27 mouse cellular contexts compared by ENCODE assay signal in genomic region chr8:70100241-70100640, GRCm38 (mm10). TPM values are rescaled to one million over a fixed set of nuclear protein-coding genes. Genes with fewer than 3 reads are reported as not detected.
DNase-seq lines count a peak whose midpoint lies in the region; ATAC-seq and TF ChIP-seq lines count a peak whose summit lies in the region.
"Had no signal": no experiment of that assay in that cellular context is flagged by ENCODE, and none has a peak within 500 bp of the region (broad histone marks: within the 10 kb centered on the region; RNA-seq: fewer than 3 reads in every experiment).

No protein-coding gene starts in this region.

- WGBS in limb, embryonic 12.5 days: 84% methylated on average over 8 of the region's 8 CpGs
- WGBS in limb, embryonic 10.5 days: 88% methylated on average over 8 of the region's 8 CpGs

- H3K4me3 ChIP-seq in limb, embryonic 12.5 days (replicated peaks): no peak overlapping the region
- H3K4me3 ChIP-seq in limb, embryonic 10.5 days: no peak overlapping the region
- H3K4me3 ChIP-seq in cortical plate, adult 2 months (ENCODE audit: insufficient read depth, low read length): no peak overlapping the region
- H3K4me3 ChIP-seq: forebrain, embryonic 10.5 days; forebrain, embryonic 13.5 days; gastrocnemius, adult 2 months; hindbrain, embryonic 12.5 days; hindbrain, embryonic 15.5 days had no signal

- peaks cover 21% of the 10 kb centered on the region for H3K27me3 ChIP-seq in limb, embryonic 12.5 days
- no peaks in the 10 kb centered on the region for H3K27me3 ChIP-seq in limb, embryonic 10.5 days (ENCODE audit: low read depth, poor library complexity, severe bottlenecking)
- H3K27me3 ChIP-seq: CH12.LX; forebrain, embryonic 13.5 days; hindbrain, embryonic 12.5 days; hindbrain, embryonic 15.5 days had no signal

- no peak overlapping the region for H3K4me2 ChIP-seq in limb, embryonic 12.5 days
- H3K4me2 ChIP-seq: forebrain, embryonic 13.5 days; heart, embryonic 11.5 days; hindbrain, embryonic 12.5 days; hindbrain, embryonic 15.5 days had no signal

- H3K36me3 ChIP-seq in limb, embryonic 12.5 days: no peaks in the 10 kb centered on the region
- no peaks in the 10 kb centered on the region for H3K36me3 ChIP-seq in limb, embryonic 10.5 days
- H3K36me3 ChIP-seq: G1E had no signal

- TF ChIP-seq CTCF in cortical plate, adult 2 months (IDR thresholded peaks at IDR 0.05; ENCODE audit: extremely low read depth, insufficient read depth, low read length): no peak

- H3K9me3 ChIP-seq in limb, embryonic 12.5 days: peaks cover 5% of the 10 kb centered on the region; the same call in 1 of the 2 replicates
- 0 out of 2 replicates have a peak, but pooled peaks cover 1% of the 10 kb centered on the region for H3K9me3 ChIP-seq in limb, embryonic 10.5 days (replicated peaks)
- H3K9me3 ChIP-seq: G1E; hindbrain, embryonic 12.5 days; hindbrain, embryonic 15.5 days had no signal

- 0 out of 2 replicates have a peak overlapping the region, but pooled peaks have one; percentile 0 for H3K9ac ChIP-seq in limb, embryonic 12.5 days (replicated peaks)
- H3K9ac ChIP-seq: forebrain, embryonic 13.5 days; hindbrain, embryonic 12.5 days; hindbrain, embryonic 15.5 days had no signal

- ATAC-seq in limb, embryonic 12.5 days (ENCODE audit: insufficient number of reproducible peaks, insufficient read depth, low FRiP score, low TSS enrichment, low read depth): no peak
- ATAC-seq: forebrain, embryonic 13.5 days; forebrain, embryonic 16.5 days; Patski had no signal

- H3K27ac ChIP-seq in limb, embryonic 12.5 days: no peak overlapping the region
- H3K27ac ChIP-seq in limb, embryonic 10.5 days: no peak overlapping the region
- H3K27ac ChIP-seq in cortical plate, adult 2 months (ENCODE audit: insufficient read depth, low read length): peak overlapping the region; percentile 61
- H3K27ac ChIP-seq: forebrain, embryonic 10.5 days; forebrain, embryonic 13.5 days; gastrocnemius, adult 2 months; hindbrain, embryonic 12.5 days; hindbrain, embryonic 15.5 days had no signal

- no peaks in the 10 kb centered on the region for H3K4me1 ChIP-seq in limb, embryonic 12.5 days (replicated peaks)
- H3K4me1 ChIP-seq in limb, embryonic 10.5 days: no peaks in the 10 kb centered on the region
- peaks cover 4% of the 10 kb centered on the region for H3K4me1 ChIP-seq in cortical plate, adult 2 months (ENCODE audit: control insufficient read depth, insufficient read depth, low read length)
- H3K4me1 ChIP-seq: forebrain, embryonic 10.5 days; hindbrain, embryonic 15.5 days had no signal

- no peak for TF ChIP-seq POLR2A in cortical plate, adult 2 months (IDR thresholded peaks at IDR 0.05; ENCODE audit: extremely low read depth, insufficient read depth, low read length)

- peak; percentile 58 to 74 for DNase-seq in frontal cortex, adult 2 months (ENCODE audit: extremely low spot score in 1 of 2, low spot score in 1 of 2)
- no peak for DNase-seq in frontal cortex, postnatal 25 days (ENCODE audit: low spot score in 2 of 2)
- no peak for DNase-seq in limb, embryonic 10.5 days (ENCODE audit: low spot score)
- no peak for DNase-seq in retina, postnatal 1 day
- DNase-seq in urinary bladder, postnatal 14 days (ENCODE audit: low spot score): no peak
- DNase-seq: adrenal gland, postnatal 10 days; adrenal gland, postnatal 36 days; B cell, adult 2 months; cerebellum, adult 11 months; cerebellum, adult 2 months; cerebellum, adult 9-11 months; cerebellum, postnatal 36 days; gastrocnemius, adult 2 months; gastrocnemius, postnatal 14 days; heart, adult 11 months had no signal

RNA-seq across cellular contexts. Expression of gene Hapln4, which starts 17.0 kb away (rescaled TPM):
- polyA plus RNA-seq in frontal cortex, adult 2 months (2012; rRNA removed): 34.8 and 43.9 TPM in 2 replicates
- not detected in 2 replicates for polyA plus RNA-seq in limb, embryonic 12.5 days (2016; fragmentation: Nextera tagmentation; extraction: Ambion mirVana)
- 0.04 TPM in 1 of 2 replicates, not detected in the other for polyA plus RNA-seq in limb, embryonic 10.5 days (2016; fragmentation: Nextera tagmentation; extraction: Ambion mirVana)
- 65.4 and 69.9 TPM in 2 replicates for polyA plus RNA-seq in cortical plate, adult 2 months (2012; rRNA removed)
- polyA plus RNA-seq: G1E; heart, postnatal 0 days had no signal

RNA-seq across cellular contexts. Expression of gene Ncan, which starts 20.4 kb away (rescaled TPM):
- polyA plus RNA-seq in frontal cortex, adult 2 months (2012; rRNA removed): 98.8 and 102 TPM in 2 replicates
- polyA plus RNA-seq in limb, embryonic 12.5 days (2016; fragmentation: Nextera tagmentation; extraction: Ambion mirVana): 0.56 and 1.1 TPM in 2 replicates
- polyA plus RNA-seq in limb, embryonic 10.5 days (2016; fragmentation: Nextera tagmentation; extraction: Ambion mirVana): 0.29 and 0.61 TPM in 2 replicates
- polyA plus RNA-seq in cortical plate, adult 2 months (2012; rRNA removed): 79.0 and 82.5 TPM in 2 replicates
- polyA plus RNA-seq: G1E had no signal

RNA-seq across cellular contexts. Expression of gene Tm6sf2, which starts 27.5 kb away (rescaled TPM):
- polyA plus RNA-seq in frontal cortex, adult 2 months (2012; rRNA removed): 4.9 and 5.9 TPM in 2 replicates
- polyA plus RNA-seq in limb, embryonic 12.5 days (2016; fragmentation: Nextera tagmentation; extraction: Ambion mirVana): 0.79 and 0.96 TPM in 2 replicates
- 0.59 and 0.73 TPM in 2 replicates for polyA plus RNA-seq in limb, embryonic 10.5 days (2016; fragmentation: Nextera tagmentation; extraction: Ambion mirVana)
- polyA plus RNA-seq in cortical plate, adult 2 months (2012; rRNA removed): 4.8 and 6.4 TPM in 2 replicates

RNA-seq across cellular contexts. Expression of gene Nr2c2ap, which starts 30.9 kb away (rescaled TPM):
- 23.7 and 23.8 TPM in 2 replicates for polyA plus RNA-seq in frontal cortex, adult 2 months (2012; rRNA removed)
- polyA plus RNA-seq in limb, embryonic 12.5 days (2016; fragmentation: Nextera tagmentation; extraction: Ambion mirVana): 21.4 and 22.7 TPM in 2 replicates
- polyA plus RNA-seq in limb, embryonic 10.5 days (2016; fragmentation: Nextera tagmentation; extraction: Ambion mirVana): 29.6 and 35.9 TPM in 2 replicates
- polyA plus RNA-seq in cortical plate, adult 2 months (2012; rRNA removed): 22.5 and 25.2 TPM in 2 replicates

RNA-seq across cellular contexts. Expression of gene Rfxank, which starts 38.7 kb away (rescaled TPM):
- polyA plus RNA-seq in frontal cortex, adult 2 months (2012; rRNA removed): 18.6 and 18.7 TPM in 2 replicates
- 26.6 and 28.4 TPM in 2 replicates for polyA plus RNA-seq in limb, embryonic 12.5 days (2016; fragmentation: Nextera tagmentation; extraction: Ambion mirVana)
- polyA plus RNA-seq in limb, embryonic 10.5 days (2016; fragmentation: Nextera tagmentation; extraction: Ambion mirVana): 20.1 and 27.9 TPM in 2 replicates
- polyA plus RNA-seq in cortical plate, adult 2 months (2012; rRNA removed): 18.0 and 18.5 TPM in 2 replicates

Comparison
In these comparisons a context has a peak if more than half of its experiments do, and no peak if none do; other contexts are left out.
1. DNase-seq: peak in frontal cortex, adult 2 months (2 of 2); none in frontal cortex, postnatal 25 days (0 of 2), limb, embryonic 10.5 days (single experiment), retina, postnatal 1 day (single experiment) and urinary bladder, postnatal 14 days (single experiment).
2. RNA of gene Hapln4, which starts 17.0 kb away (polyA plus RNA-seq): 65.4 to 69.9 TPM in cortical plate, adult 2 months and 34.8 to 43.9 TPM in frontal cortex, adult 2 months; 0.04 TPM in limb, embryonic 10.5 days and not detected in limb, embryonic 12.5 days; every median in the first group is over 10 times any median in the second.
3. RNA of gene Ncan, which starts 20.4 kb away (polyA plus RNA-seq): 98.8 to 102 TPM in frontal cortex, adult 2 months and 79.0 to 82.5 TPM in cortical plate, adult 2 months; 0.29 to 0.61 TPM in limb, embryonic 10.5 days and 0.56 to 1.1 TPM in limb, embryonic 12.5 days; every median in the first group is over 10 times any median in the second.